Mouse (Mus musculus) layer of hippocampus, adult 9-11 months (tissue): ENCODE data around the gene Bahcc1.

ENCODE experiments used
- DNase-seq: peaks from one replicate; pipeline ENCODE4 v3.0.0; 2022

Gene Bahcc1

GRCm38 (mm10) chr11:120232230-120233097, at the start of gene Bahcc1:
Gene Bahcc1 (plus strand): TSS chr11:120232947.
- DNase-seq: peak; percentile 100

GRCm38 (mm10) chr11:120183180-120183579, 49.6 kb upstream of the Bahcc1 start:
- no peak for DNase-seq

- no peak for DNase-seq
These were observed 49.0 kb upstream of the Bahcc1 start for GRCm38 (mm10) chr11:120183708-120184107.

- DNase-seq: no peak
These were observed 48.1 kb upstream of the Bahcc1 start for GRCm38 (mm10) chr11:120184371-120185315.

GRCm38 (mm10) chr11:120185316-120186141, 47.2 kb upstream of the Bahcc1 start:
- no peak for DNase-seq

- no peak for DNase-seq
These were observed 46.5 kb upstream of the Bahcc1 start for GRCm38 (mm10) chr11:120186145-120186740.

- DNase-seq: no peak
These were observed 45.9 kb upstream of the Bahcc1 start for GRCm38 (mm10) chr11:120186821-120187235.

- no peak for DNase-seq
These were observed 45.3 kb upstream of the Bahcc1 start for GRCm38 (mm10) chr11:120187236-120188101.

GRCm38 (mm10) chr11:120188102-120188480, 44.7 kb upstream of the Bahcc1 start:
- DNase-seq: no peak

- DNase-seq: no peak
These were observed 44.0 kb upstream of the Bahcc1 start for GRCm38 (mm10) chr11:120188481-120189441.

- DNase-seq: peak; percentile 100
These were observed 43.1 kb upstream of the Bahcc1 start for GRCm38 (mm10) chr11:120189459-120190312.

GRCm38 (mm10) chr11:120190526-120191412, 42.0 kb upstream of the Bahcc1 start:
- DNase-seq: no peak

GRCm38 (mm10) chr11:120198831-120199230, 33.9 kb upstream of the Bahcc1 start:
- no peak for DNase-seq

GRCm38 (mm10) chr11:120199766-120200165, 33.0 kb upstream of the Bahcc1 start:
- no peak for DNase-seq

GRCm38 (mm10) chr11:120200621-120201020, 32.1 kb upstream of the Bahcc1 start:
- DNase-seq: no peak

GRCm38 (mm10) chr11:120204200-120204599, 28.5 kb upstream of the Bahcc1 start:
- no peak for DNase-seq

GRCm38 (mm10) chr11:120206069-120206668, 26.6 kb upstream of the Bahcc1 start:
- no peak for DNase-seq
